Mouse (Mus musculus) MEL (cell line): Measurements from ENCODE around the gene Lrit3. TPM values are rescaled to one million over a fixed set of nuclear protein-coding genes. Genes with fewer than 3 reads are reported as not detected.

ENCODE experiments used
- DNase-seq: peaks from one replicate; pipeline ENCODE4 v3.0.0; 2011; ENCODE audit warnings: low read depth, low spot score
- H3K27ac ChIP-seq: 2 replicates; pipeline ENCODE4 v1.5.1; 2012; ENCODE audit warnings: low read depth, mild to moderate bottlenecking, control low read depth, low read length, moderate library complexity; ENCODE audit not compliant: control insufficient read depth
- H3K27me3 ChIP-seq, 2 experiments: fragments of 150-350 bp in 1 of 2; sonication (generic) in 1 of 2; 2 replicates each; pipeline ENCODE4 v1.6.1; 2012; ENCODE audit warnings: low read length in 2 of 2, mild to moderate bottlenecking in 2 of 2, improper control_type of control experiment in 1 of 2, moderate library complexity in 1 of 2; ENCODE audit not compliant: insufficient read depth in 2 of 2, control insufficient read depth in 1 of 2
- H3K36me3 ChIP-seq, 2 experiments: 2 replicates each; pipeline ENCODE4 v1.6.1; 2012 to 2014; ENCODE audit warnings: low read length in 2 of 2, improper control_type of control experiment in 1 of 2, inconsistent platforms in 1 of 2, mild to moderate bottlenecking in 1 of 2; ENCODE audit not compliant: insufficient read depth in 2 of 2, control insufficient read depth in 1 of 2
- H3K4me1 ChIP-seq, 2 experiments: fragments of 150-350 bp in 1 of 2; sonication (generic) in 1 of 2; 2 replicates each; pipeline ENCODE4 v1.6.1; 2012; ENCODE audit warnings: low read length in 2 of 2, improper control_type of control experiment in 1 of 2, mild to moderate bottlenecking in 1 of 2; ENCODE audit not compliant: insufficient read depth in 2 of 2, control insufficient read depth in 1 of 2
- H3K4me3 ChIP-seq, 2 experiments: fragments of 150-350 bp in 1 of 2; sonication (generic) in 1 of 2; 2 replicates each; pipeline ENCODE4 v1.5.1; 2012; ENCODE audit warnings: low read depth in 2 of 2, low read length in 2 of 2, mild to moderate bottlenecking in 2 of 2, moderate library complexity in 2 of 2, control low read depth in 1 of 2, improper control_type of control experiment in 1 of 2; ENCODE audit not compliant: control insufficient read depth in 1 of 2, insufficient read depth in 1 of 2
- H3K79me2 ChIP-seq: 2 replicates; pipeline ENCODE4 v1.6.1; 2012; ENCODE audit warnings: mild to moderate bottlenecking, low read length, moderate library complexity; ENCODE audit not compliant: control insufficient read depth, poor library complexity, insufficient read depth
- H3K9ac ChIP-seq: 2 replicates; pipeline ENCODE4 v1.6.1; 2012; ENCODE audit warnings: low read depth, mild to moderate bottlenecking, control low read depth, low read length, moderate library complexity; ENCODE audit not compliant: control insufficient read depth, poor library complexity, severe bottlenecking
- H3K9me3 ChIP-seq: fragments of 150-350 bp; sonication (generic); replicated peaks from 2 replicates; pipeline ENCODE4 v1.6.1; 2012; ENCODE audit warnings: mild to moderate bottlenecking, low read length, improper control_type of control experiment, moderate library complexity; ENCODE audit not compliant: insufficient read depth
- CTCF ChIP-seq, 3 experiments: IDR thresholded peaks in 2 of 3; conservative IDR thresholded peaks in 1 of 3; 2 replicates each; pipeline ENCODE4 v1.5.1; 2011 to 2012; ENCODE audit warnings: low read length in 3 of 3, low read depth in 2 of 3, mild to moderate bottlenecking in 2 of 3, improper control_type of control experiment in 1 of 3, inconsistent platforms in 1 of 3, mixed read lengths in 1 of 3, moderate library complexity in 1 of 3; ENCODE audit not compliant: control insufficient read depth in 1 of 3, insufficient read depth in 1 of 3, poor library complexity in 1 of 3, severe bottlenecking in 1 of 3
- E2F4 ChIP-seq: IDR thresholded peaks from 2 replicates; pipeline ENCODE4 v1.6.1; 2011; ENCODE audit warnings: low read depth, low read length, improper control_type of control experiment, borderline replicate concordance
- EP300 ChIP-seq, 2 experiments: IDR thresholded peaks; 2 replicates each; pipeline ENCODE4 v1.6.1; 2011; ENCODE audit warnings: improper control_type of control experiment in 2 of 2, low read length in 2 of 2, low read depth in 1 of 2, mild to moderate bottlenecking in 1 of 2
- HCFC1 ChIP-seq: IDR thresholded peaks from 2 replicates; pipeline ENCODE4 v1.6.1; 2012; ENCODE audit warnings: low read depth, mild to moderate bottlenecking, inconsistent platforms, low read length, improper control_type of control experiment, moderate library complexity
- MAFK ChIP-seq: IDR thresholded peaks from 2 replicates; pipeline ENCODE4 v1.6.1; 2011; ENCODE audit warnings: low read depth, mild to moderate bottlenecking, low read length, improper control_type of control experiment, borderline replicate concordance
- MAZ ChIP-seq: IDR thresholded peaks from 2 replicates; pipeline ENCODE4 v1.6.1; 2012; ENCODE audit warnings: low read depth, mild to moderate bottlenecking, inconsistent platforms, low read length, improper control_type of control experiment
- MEF2A ChIP-seq: IDR thresholded peaks from 2 replicates; pipeline ENCODE4 v1.6.1; 2014; ENCODE audit warnings: low read depth, mild to moderate bottlenecking, inconsistent platforms, low read length, improper control_type of control experiment; ENCODE audit not compliant: poor library complexity, insufficient replicate concordance, severe bottlenecking; ENCODE audit errors: extremely low read depth
- MXI1 ChIP-seq: IDR thresholded peaks from 2 replicates; pipeline ENCODE4 v1.6.1; 2011; ENCODE audit warnings: mild to moderate bottlenecking, low read depth, low read length, improper control_type of control experiment
- MYB ChIP-seq: IDR thresholded peaks from 2 replicates; pipeline ENCODE4 v1.6.1; 2011; ENCODE audit warnings: mild to moderate bottlenecking, low read depth, low read length, improper control_type of control experiment
- NRF1 ChIP-seq: IDR thresholded peaks from 2 replicates; pipeline ENCODE4 v1.6.1; 2014; ENCODE audit warnings: low read depth, mild to moderate bottlenecking, inconsistent platforms, low read length, improper control_type of control experiment, moderate library complexity; ENCODE audit not compliant: poor library complexity, insufficient read depth, severe bottlenecking
- POLR2AphosphoS2 ChIP-seq: IDR thresholded peaks from 2 replicates; pipeline ENCODE4 v1.6.1; 2011; ENCODE audit warnings: low read length, improper control_type of control experiment
- RAD21 ChIP-seq: IDR thresholded peaks from 2 replicates; pipeline ENCODE4 v1.6.1; 2011; ENCODE audit warnings: mild to moderate bottlenecking, low read depth, low read length, improper control_type of control experiment
- RCOR1 ChIP-seq: IDR thresholded peaks from 2 replicates; pipeline ENCODE4 v1.6.1; 2012; ENCODE audit warnings: low read depth, mild to moderate bottlenecking, inconsistent platforms, low read length, improper control_type of control experiment
- TAL1 ChIP-seq: IDR thresholded peaks from 2 replicates; pipeline ENCODE4 v1.6.1; 2012; ENCODE audit warnings: mild to moderate bottlenecking, inconsistent platforms, low read length, moderate library complexity, mixed read lengths
- TBP ChIP-seq: IDR thresholded peaks from 2 replicates; pipeline ENCODE4 v1.8.0; 2011; ENCODE audit warnings: low read depth, low read length, improper control_type of control experiment
- TCF12 ChIP-seq: IDR thresholded peaks from 2 replicates; pipeline ENCODE4 v1.6.1; 2014; ENCODE audit warnings: low read depth, mild to moderate bottlenecking, inconsistent platforms, low read length, improper control_type of control experiment, moderate library complexity
- UBTF ChIP-seq: IDR thresholded peaks from 2 replicates; pipeline ENCODE4 v1.6.1; 2012; ENCODE audit warnings: low read depth, mild to moderate bottlenecking, inconsistent platforms, low read length, improper control_type of control experiment, moderate library complexity, borderline replicate concordance; ENCODE audit not compliant: insufficient read depth
- USF2 ChIP-seq, 2 experiments: IDR thresholded peaks; 2 replicates each; pipeline ENCODE4 v1.6.1; 2011 to 2012; ENCODE audit warnings: improper control_type of control experiment in 2 of 2, low read length in 2 of 2, borderline replicate concordance in 1 of 2, inconsistent platforms in 1 of 2, low read depth in 1 of 2, mild to moderate bottlenecking in 1 of 2; ENCODE audit not compliant: insufficient read depth in 1 of 2
- ZC3H11A ChIP-seq: IDR thresholded peaks from 2 replicates; pipeline ENCODE4 v1.6.1; 2012; ENCODE audit warnings: low read depth, mild to moderate bottlenecking, inconsistent platforms, low read length, improper control_type of control experiment
- ZKSCAN1 ChIP-seq: IDR thresholded peaks from 2 replicates; pipeline ENCODE4 v1.6.1; 2012; ENCODE audit warnings: low read depth, mild to moderate bottlenecking, inconsistent platforms, low read length, improper control_type of control experiment, moderate library complexity
- ZMIZ1 ChIP-seq: IDR thresholded peaks from 2 replicates; pipeline ENCODE4 v1.6.1; 2012; ENCODE audit warnings: low read depth, mild to moderate bottlenecking, inconsistent platforms, low read length, improper control_type of control experiment, moderate library complexity
- ZNF384 ChIP-seq: IDR thresholded peaks from 2 replicates; pipeline ENCODE4 v1.6.1; 2012; ENCODE audit warnings: low read depth, mild to moderate bottlenecking, inconsistent platforms, low read length, improper control_type of control experiment
- polyA plus RNA-seq, 2 experiments: library from polyadenylated mRNA; stranded (reverse) in 1 of 2; unstranded in 1 of 2; fragments of >175 nt in 1 of 2; fragments of >200 nt in 1 of 2; gene quantifications; 2 replicates each; pipeline versions ENCODE4 v1.2.1 to v1.2.4; 2012; ENCODE audit warnings: low replicate concordance in 2 of 2, low read depth in 1 of 2; ENCODE audit not compliant: insufficient read length in 2 of 2, insufficient read depth in 1 of 2, missing spikeins in 1 of 2
- total RNA-seq: library from RNA; depleted of rRNA; stranded (reverse); fragments of 300-350 nt; gene quantifications from 2 replicates; pipeline ENCODE4 v1.2.3, GENCODE M21; 2012

Lrit3 gene
- total and polyA plus RNA-seq, 3 experiments, result not detected

DNA sequence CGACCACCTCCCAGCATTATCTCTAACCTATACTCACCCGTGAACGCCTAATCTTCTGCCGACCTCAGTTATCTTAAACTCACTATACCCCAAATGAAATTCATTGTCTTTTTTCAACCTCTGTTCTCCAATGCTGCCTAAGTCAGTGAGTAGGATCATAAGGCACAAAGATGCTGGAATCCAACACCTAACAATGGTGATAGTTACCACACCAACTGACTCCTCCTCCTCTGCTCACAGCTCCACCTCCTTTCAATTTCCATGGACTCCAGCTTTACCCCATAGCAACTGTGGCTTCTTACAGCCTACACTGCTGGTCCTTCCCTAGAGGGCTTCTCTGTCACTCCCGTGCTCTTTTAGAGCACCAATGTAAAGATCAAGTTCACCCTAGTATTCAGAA is 23.9 kb upstream of the Lrit3 start:
- H3K36me3 ChIP-seq, result peaks cover 7 to 20% of the 10 kb centered on the region in 2 experiments
- DNase-seq, result no peak
- H3K9me3 ChIP-seq, result no peaks in the 10 kb centered on the region
- peaks cover 32% of the 10 kb centered on the region for H3K79me2 ChIP-seq
- H3K4me3 ChIP-seq, result no peak overlapping the region
- peaks cover 4 to 15% of the 10 kb centered on the region in 2 experiments; a peak in 3 of 4 replicates for H3K4me1 ChIP-seq
- H3K9ac ChIP-seq, result no peak overlapping the region
- TF ChIP-seq MEF2A (no peak), HCFC1 (no peak), USF2 (IDR thresholded peaks at IDR 0.05; ENCODE audit: borderline replicate concordance in 1 of 2, insufficient read depth in 1 of 2, low read depth in 1 of 2, low read length in 2 of 2) (no peak), ZC3H11A (no peak), POLR2AphosphoS2 (no peak), UBTF (no peak), RAD21 (no peak), TAL1 (no peak), EP300 (IDR thresholded peaks at IDR 0.05; ENCODE audit: low read depth in 1 of 2, low read length in 2 of 2) (no peak), CTCF (IDR thresholded peaks at IDR 0.05 in 2 of 3, conservative IDR thresholded peaks at IDR 0.05 in 1 of 3; ENCODE audit: control insufficient read depth in 1 of 3, insufficient read depth in 1 of 3, low read depth in 2 of 3, low read length in 3 of 3, poor library complexity in 1 of 3, severe bottlenecking in 1 of 3) (no peak), ZKSCAN1 (no peak), TCF12 (no peak), MAFK (no peak), E2F4 (no peak), MXI1 (no peak), ZNF384 (no peak), RCOR1 (no peak), TBP (no peak), MYB (no peak), MAZ (no peak)
- no peak overlapping the region for H3K27ac ChIP-seq
- H3K27me3 ChIP-seq, result no peaks in the 10 kb centered on the region

DNA sequence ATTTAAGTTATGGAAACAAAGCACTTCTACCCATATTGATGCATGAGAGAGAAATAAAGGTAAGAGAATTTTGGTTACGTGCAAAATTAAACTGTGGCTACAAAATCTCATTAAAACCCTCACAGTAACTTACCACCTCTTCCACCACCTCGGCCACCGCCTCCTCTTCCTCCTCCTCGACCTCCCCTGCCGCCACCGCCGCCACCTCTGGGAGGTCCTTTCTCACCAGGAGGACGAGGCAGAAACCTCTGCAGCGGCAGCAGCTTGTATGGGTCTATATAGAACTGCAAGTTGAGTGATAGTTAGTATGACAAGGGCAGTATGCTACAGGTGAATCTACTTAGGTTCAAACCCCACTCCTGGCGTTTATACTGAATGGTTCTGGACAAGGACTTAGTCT is 22.9 kb upstream of the Lrit3 start:
- Histone ChIP-seq H3K36me3 (peaks cover 7 to 20% of the 10 kb centered on the region in 2 experiments), H3K4me1 (peaks cover 4 to 15% of the 10 kb centered on the region in 2 experiments; a peak in 3 of 4 replicates)

More for the DNA sequence above, 22.9 kb upstream of the Lrit3 start:
- Histone ChIP-seq H3K27ac (no peak overlapping the region), H3K79me2 (peaks cover 32% of the 10 kb centered on the region), H3K4me3 (no peak overlapping the region), H3K27me3 (no peaks in the 10 kb centered on the region), H3K9me3 (no peaks in the 10 kb centered on the region), H3K9ac (no peak overlapping the region)
- TF ChIP-seq NRF1, result no peak
- TF ChIP-seq ZMIZ1, result no peak
- no peak for TF ChIP-seq ZC3H11A
- no peak for DNase-seq
